21 mouse cellular contexts compared by ENCODE assay signal in genomic region chr15:87842097-87842496, GRCm38 (mm10).
DNase-seq lines count a peak whose midpoint lies in the region; ATAC-seq and TF ChIP-seq lines count a peak whose summit lies in the region.
"Had no signal": no experiment of that assay in that cellular context is flagged by ENCODE, and none has a peak within 500 bp of the region (broad histone marks: within the 10 kb centered on the region; RNA-seq: fewer than 3 reads in every experiment).

No protein-coding gene starts in this region.

- H3K4me3 ChIP-seq in ES-Bruce4 (ENCODE audit: low read depth, low read length) = no peak overlapping the region
- H3K4me3 ChIP-seq in stomach, postnatal 0 days (ENCODE audit: low read depth, low read length) = no peak overlapping the region
- H3K4me3 ChIP-seq in forebrain, embryonic 14.5 days (ENCODE audit: low read depth, low read length) = no peak overlapping the region
- H3K4me3 ChIP-seq: embryonic facial prominence, embryonic 10.5 days; embryonic facial prominence, embryonic 12.5 days; forebrain, embryonic 13.5 days had no signal

- no peak overlapping the region for H3K27ac ChIP-seq in ES-Bruce4 (ENCODE audit: insufficient read depth, low read length)
- no peak overlapping the region for H3K27ac ChIP-seq in stomach, postnatal 0 days (replicated peaks)
- no peak overlapping the region for H3K27ac ChIP-seq in forebrain, embryonic 14.5 days (ENCODE audit: low read depth, low read length)
- H3K27ac ChIP-seq: embryonic facial prominence, embryonic 10.5 days; embryonic facial prominence, embryonic 12.5 days; forebrain, embryonic 13.5 days had no signal

- no peak overlapping the region for H3K9ac ChIP-seq in ES-Bruce4 (ENCODE audit: low read depth, poor library complexity, severe bottlenecking)
- H3K9ac ChIP-seq in stomach, postnatal 0 days (ENCODE audit: low read length) = no peak overlapping the region
- no peak overlapping the region for H3K9ac ChIP-seq in forebrain, embryonic 14.5 days (ENCODE audit: low read length)
- H3K9ac ChIP-seq: embryonic facial prominence, embryonic 12.5 days; forebrain, embryonic 13.5 days had no signal

- WGBS in stomach, postnatal 0 days = 43% methylated on average over 3 of the region's 3 CpGs
- 41% methylated on average over 3 of the region's 3 CpGs for WGBS in forebrain, embryonic 14.5 days

- no peak for TF ChIP-seq POLR2A in ES-Bruce4 (IDR thresholded peaks at IDR 0.05; ENCODE audit: insufficient read depth, low read length)

- TF ChIP-seq CTCF in ES-Bruce4 (IDR thresholded peaks at IDR 0.05; ENCODE audit: low read depth, low read length) = no peak
- no peak for TF ChIP-seq CTCF in stomach, postnatal 0 days (IDR thresholded peaks at IDR 0.05; ENCODE audit: low read depth)

- H3K4me1 ChIP-seq in ES-Bruce4 (ENCODE audit: control insufficient read depth, insufficient read depth, low read length) = no peaks in the 10 kb centered on the region
- H3K4me1 ChIP-seq in stomach, postnatal 0 days (replicated peaks; ENCODE audit: control insufficient read depth, insufficient read depth) = no peaks in the 10 kb centered on the region
- no peaks in the 10 kb centered on the region for H3K4me1 ChIP-seq in forebrain, embryonic 14.5 days (ENCODE audit: control insufficient read depth, insufficient read depth, low read length)
- H3K4me1 ChIP-seq: embryonic facial prominence, embryonic 10.5 days; embryonic facial prominence, embryonic 12.5 days; forebrain, embryonic 13.5 days had no signal

- DNase-seq in ES-CJ7 (ENCODE audit: low read depth, low spot score) (peak; percentile 59), R1 (ENCODE audit: low read depth, low spot score) (peak; percentile 69)
- no peak for DNase-seq in stomach, postnatal 0 days (ENCODE audit: low spot score)
- no peak for DNase-seq in gastrocnemius, adult 8-10 months (ENCODE audit: low spot score in 2 of 2)
- no peak for DNase-seq in forebrain, embryonic 14.5 days (ENCODE audit: low spot score)
- DNase-seq: adrenal gland, adult 8-10 months; adrenal gland, postnatal 14 days; adrenal gland, postnatal 36 days; cerebellum, adult 11-12 months; cerebellum, adult 2 months; cerebellum, adult 9-10 months; cerebellum, postnatal 10 days; cerebellum, postnatal 25 days had no signal

- no peak overlapping the region for H3K4me2 ChIP-seq in stomach, postnatal 0 days (replicated peaks; ENCODE audit: low read depth)
- H3K4me2 ChIP-seq in forebrain, embryonic 14.5 days (ENCODE audit: low read length) = no peak overlapping the region
- H3K4me2 ChIP-seq: embryonic facial prominence, embryonic 12.5 days; forebrain, embryonic 13.5 days had no signal

- ATAC-seq in stomach, postnatal 0 days (ENCODE audit: low FRiP score, low TSS enrichment) = no peak
- ATAC-seq in forebrain, embryonic 14.5 days = no peak
- ATAC-seq: activated CD4-positive, CD25-positive, alpha-beta regulatory T cell, adult 4 months; forebrain, embryonic 13.5 days; forebrain, embryonic 16.5 days; Patski had no signal

- H3K9me3 ChIP-seq in ES-Bruce4 (replicated peaks; ENCODE audit: control insufficient read depth, insufficient read depth, low read length, poor library complexity, severe bottlenecking) = no peaks in the 10 kb centered on the region
- no peaks in the 10 kb centered on the region for H3K9me3 ChIP-seq in stomach, postnatal 0 days (ENCODE audit: control insufficient read depth, low read length)
- H3K9me3 ChIP-seq in forebrain, embryonic 14.5 days (replicated peaks; ENCODE audit: control insufficient read depth, low read length) = no peaks in the 10 kb centered on the region
- H3K9me3 ChIP-seq: embryonic facial prominence, embryonic 10.5 days; embryonic facial prominence, embryonic 12.5 days; forebrain, embryonic 13.5 days had no signal

- no peaks in the 10 kb centered on the region for H3K36me3 ChIP-seq in ES-Bruce4 (ENCODE audit: control insufficient read depth, insufficient read depth, low read length, poor library complexity, severe bottlenecking)
- no peaks in the 10 kb centered on the region for H3K36me3 ChIP-seq in stomach, postnatal 0 days (ENCODE audit: control insufficient read depth, insufficient read depth, low read length)
- no peaks in the 10 kb centered on the region for H3K36me3 ChIP-seq in forebrain, embryonic 14.5 days (ENCODE audit: control insufficient read depth, insufficient read depth, low read length)
- H3K36me3 ChIP-seq: embryonic facial prominence, embryonic 10.5 days; embryonic facial prominence, embryonic 12.5 days; G1E had no signal

- H3K27me3 ChIP-seq in ES-Bruce4 (ENCODE audit: control insufficient read depth, insufficient read depth, low read length, poor library complexity, severe bottlenecking) = no peaks in the 10 kb centered on the region
- H3K27me3 ChIP-seq in stomach, postnatal 0 days (ENCODE audit: control insufficient read depth, insufficient read depth, low read length) = no peaks in the 10 kb centered on the region
- H3K27me3 ChIP-seq in forebrain, embryonic 14.5 days (replicated peaks; ENCODE audit: control insufficient read depth, insufficient read depth, low read length) = no peaks in the 10 kb centered on the region
- H3K27me3 ChIP-seq: embryonic facial prominence, embryonic 12.5 days; forebrain, embryonic 13.5 days had no signal

- TF ChIP-seq EP300 in ES-Bruce4 (IDR thresholded peaks at IDR 0.05; ENCODE audit: insufficient read depth, low read depth, low read length) = peak; percentile 73
- no peak for TF ChIP-seq EP300 in stomach, postnatal 0 days (optimal IDR thresholded peaks at IDR 0.05)

Comparison
In these comparisons a context has a peak if more than half of its experiments do, and no peak if none do; other contexts are left out.
1. DNase-seq: peak in ES-CJ7 (single experiment) and R1 (single experiment); none in stomach, postnatal 0 days (single experiment), gastrocnemius, adult 8-10 months (0 of 2) and forebrain, embryonic 14.5 days (single experiment).